Mouse (Mus musculus) thymus, postnatal 25 days (tissue): Measurements from ENCODE around the gene Cacng1.

Experiments used
- DNase-seq: peaks from one replicate; pipeline ENCODE4 v3.0.0; 2022

Gene Cacng1

DNA sequence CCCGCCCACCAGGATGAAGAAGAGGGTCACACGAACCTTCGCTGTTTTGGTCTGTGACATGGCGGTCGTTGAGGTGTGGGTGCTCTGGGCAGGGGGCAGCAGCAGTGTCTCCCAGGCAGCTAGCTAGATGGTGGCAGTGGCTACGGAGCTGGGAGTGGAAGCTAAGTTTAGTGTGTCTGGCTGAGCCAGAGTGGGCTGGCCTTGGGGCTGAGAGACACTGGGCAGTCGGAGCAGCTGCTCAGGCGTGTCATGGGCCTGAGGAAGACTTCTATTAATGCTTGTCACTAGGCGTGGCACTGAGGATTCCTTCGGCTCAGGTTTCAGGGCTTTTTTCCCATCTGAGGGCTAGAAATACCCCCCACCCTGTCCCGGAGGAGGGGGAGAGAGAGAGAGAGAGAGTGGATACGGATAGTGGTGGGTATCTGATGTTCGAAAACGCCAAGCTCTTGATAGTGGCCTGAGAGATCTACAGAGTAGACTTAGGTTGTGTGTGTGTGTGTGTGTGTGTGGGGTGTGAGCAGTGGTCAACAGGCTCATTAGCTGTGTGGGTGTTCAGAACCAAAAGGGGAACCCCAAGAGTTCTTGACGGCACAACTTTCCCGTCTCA, at the start of gene Cacng1:
Gene Cacng1 (minus strand): TSS at position 191 of the 607 bp plus-strand sequence.
- DNase-seq: no peak

DNA sequence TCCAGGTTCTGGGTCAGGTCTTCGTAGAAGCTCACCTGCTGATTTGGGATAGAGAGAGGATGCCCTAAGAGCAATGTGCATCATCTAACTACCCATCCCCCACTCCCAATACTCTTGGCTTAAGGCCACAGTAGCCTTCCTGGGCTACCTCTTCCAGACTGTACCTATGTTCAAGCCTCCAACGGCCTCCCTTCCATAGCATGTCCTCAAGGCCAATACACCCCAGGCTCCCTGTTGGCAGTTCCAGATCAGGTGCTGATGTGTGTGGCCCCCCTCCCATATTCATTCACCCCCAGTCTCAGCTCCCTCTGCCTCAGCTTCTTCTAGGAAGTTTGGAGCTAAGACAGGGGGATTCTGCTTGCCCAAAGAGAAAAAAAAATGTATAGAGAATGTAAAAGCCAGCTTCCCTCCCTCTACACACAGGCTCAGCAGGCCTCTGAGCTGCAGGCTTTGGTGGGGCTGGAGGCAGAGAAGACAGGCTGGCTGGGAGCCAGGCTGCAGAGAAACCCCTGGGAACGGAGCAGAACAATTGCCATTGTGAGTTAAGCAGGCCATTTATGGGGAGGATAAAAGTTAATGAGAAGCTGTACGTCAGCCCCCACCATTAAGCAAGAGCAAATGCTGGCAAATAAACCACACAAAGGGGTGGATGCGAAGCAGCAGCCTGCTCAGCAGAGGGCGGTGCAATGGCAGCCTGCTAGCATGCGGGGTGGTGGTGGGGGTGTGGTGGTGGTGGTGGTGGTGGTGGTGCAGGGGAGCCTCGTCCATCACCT, 46.6 kb upstream of the Cacng1 start:
- DNase-seq: no peak

DNA sequence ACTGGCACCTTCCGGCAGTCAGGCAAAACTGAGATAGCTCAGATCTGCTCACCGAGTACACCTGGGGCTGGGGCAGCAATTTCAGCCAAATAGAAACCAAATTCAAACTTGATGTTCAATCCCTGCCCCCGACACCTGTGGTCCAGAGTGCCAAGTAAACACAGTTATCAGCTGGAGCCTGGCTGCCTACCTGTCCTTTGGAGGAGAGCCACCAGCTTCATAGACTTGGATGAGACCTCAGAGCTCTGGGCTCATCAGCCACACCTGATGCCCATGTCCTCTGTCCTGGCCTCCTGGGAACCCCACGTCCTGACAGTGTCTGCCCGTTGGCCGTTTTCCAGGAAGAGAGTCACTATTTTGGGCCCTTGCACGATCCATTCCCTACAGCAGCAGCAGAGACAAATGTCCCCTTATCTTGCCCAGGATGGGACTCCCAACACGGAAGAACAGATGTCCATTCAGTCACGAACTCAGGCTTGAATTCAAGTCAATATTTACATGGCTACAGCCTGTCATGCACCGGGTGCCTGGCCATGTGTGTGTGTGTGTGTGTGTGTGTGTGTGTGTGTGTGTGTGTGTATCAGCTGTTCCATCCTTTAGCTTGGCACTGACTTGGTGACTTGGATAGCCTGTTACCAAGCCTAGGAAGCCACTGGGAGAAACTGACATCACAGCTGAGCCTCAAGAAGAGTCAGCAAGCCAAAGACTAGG, 45.6 kb upstream of the Cacng1 start:
- no peak for DNase-seq

DNA sequence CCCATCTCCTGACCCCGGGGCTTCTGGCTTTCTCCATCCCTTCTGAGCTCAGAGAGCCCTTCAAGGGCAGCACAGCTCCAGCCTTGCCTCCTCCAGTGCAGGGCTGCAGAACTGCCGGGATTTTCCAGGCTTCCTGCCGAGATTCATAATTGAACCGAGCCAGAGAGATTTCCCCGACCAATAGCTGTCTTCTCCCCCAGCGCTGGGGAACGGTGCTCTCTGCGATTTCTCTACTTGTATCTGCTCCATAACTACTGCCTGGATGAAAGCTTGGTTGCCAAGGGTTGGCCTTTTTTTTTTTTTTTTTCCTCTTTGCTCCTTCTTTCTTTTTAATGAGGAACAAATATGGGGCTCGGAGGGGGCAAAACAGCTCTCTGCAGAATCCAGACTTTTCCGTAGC, 43.7 kb upstream of the Cacng1 start:
- DNase-seq: no peak

DNA sequence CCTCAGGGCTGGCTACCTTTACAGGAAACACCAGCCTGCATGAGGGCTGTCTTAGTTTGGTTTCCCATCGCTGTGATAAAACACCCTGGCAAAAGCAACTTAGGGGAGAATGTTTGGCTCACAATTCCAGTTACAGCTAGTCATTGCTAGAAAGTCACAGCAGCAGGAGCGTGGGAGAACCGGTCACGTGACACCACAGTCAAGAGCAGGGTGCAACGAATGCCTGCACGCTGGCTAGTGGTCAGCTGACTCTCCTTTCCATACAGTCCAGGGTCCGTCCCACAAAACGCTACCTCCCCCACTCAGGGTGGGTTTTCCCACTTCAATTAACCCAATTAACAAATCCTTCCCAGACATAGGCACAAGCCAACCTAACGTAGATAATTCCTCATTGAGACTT, 43.2 kb upstream of the Cacng1 start:
- no peak for DNase-seq

DNA sequence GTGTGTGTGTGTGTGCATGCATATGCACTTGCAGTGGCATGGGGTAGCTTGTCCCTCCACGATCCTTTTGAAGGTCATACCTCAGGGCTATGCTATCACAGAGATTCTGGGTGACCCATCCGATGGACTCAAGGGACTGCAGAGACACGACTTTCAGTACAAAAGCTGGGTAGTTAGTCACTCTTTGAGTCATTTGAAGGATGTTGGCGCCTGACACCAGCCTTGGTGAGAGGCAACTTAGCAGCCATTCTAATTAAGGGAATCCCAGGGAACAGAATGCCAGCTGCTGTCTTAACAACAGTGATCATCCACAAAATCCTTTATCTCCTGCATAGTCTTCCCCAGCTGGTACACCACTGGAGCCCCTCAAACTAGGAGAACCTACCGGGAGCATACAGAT, 32.8 kb upstream of the Cacng1 start:
- no peak for DNase-seq

DNA sequence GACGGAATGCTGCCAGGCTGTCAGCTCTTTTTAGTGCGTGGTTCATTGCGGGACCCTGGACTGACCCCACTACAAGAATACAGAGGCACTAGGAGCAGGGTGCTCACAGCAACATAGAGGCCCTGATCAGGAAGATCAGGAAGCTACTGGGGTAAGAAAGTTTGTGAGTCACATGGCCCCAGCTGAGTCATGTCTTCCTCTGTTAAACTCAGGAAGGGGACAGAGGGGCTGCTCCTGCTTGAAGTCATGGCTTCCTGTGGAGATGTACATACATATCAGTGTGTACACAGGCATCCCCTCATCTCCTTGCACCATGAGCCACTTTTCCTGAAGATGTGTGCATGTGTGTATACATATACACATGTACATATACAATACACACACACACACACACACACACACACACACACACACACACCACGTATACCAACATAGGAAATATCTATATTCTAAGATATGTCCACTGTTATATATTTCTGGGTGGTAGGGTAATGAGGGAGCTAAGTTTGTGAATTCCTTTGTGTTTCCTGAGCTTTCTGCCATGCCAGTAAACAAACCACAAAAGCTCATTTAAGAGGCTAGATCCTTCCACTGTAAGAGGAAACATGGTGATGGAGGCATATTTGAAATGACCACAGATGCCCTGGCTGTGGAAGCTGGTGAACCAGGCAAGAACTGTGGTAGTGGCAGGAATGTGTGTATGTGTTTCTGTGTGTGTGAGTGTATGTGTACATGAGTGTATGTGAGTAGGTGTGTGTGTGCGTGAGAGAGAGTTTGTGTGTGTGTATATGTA, 32.1 kb upstream of the Cacng1 start:
- no peak for DNase-seq

DNA sequence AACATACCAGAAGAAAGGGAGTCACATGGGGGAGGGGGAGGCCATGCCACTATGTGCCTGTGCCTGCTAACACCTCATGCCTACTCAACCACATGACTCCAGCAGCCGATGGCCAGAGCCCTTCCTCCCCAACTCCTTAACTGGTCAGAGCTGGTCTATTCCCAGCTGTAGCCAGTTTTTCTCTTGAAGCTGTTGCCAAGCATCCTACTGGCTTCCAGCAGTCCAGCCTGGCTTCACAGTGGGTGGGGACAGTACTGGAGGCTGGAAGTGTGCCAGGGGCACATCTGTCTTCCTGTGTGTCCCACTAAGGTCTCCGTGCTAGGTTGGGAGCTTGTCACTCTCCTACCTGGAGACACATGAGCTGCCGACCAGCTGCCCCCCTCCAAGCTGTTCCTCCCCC, 26.8 kb upstream of the Cacng1 start:
- no peak for DNase-seq

DNA sequence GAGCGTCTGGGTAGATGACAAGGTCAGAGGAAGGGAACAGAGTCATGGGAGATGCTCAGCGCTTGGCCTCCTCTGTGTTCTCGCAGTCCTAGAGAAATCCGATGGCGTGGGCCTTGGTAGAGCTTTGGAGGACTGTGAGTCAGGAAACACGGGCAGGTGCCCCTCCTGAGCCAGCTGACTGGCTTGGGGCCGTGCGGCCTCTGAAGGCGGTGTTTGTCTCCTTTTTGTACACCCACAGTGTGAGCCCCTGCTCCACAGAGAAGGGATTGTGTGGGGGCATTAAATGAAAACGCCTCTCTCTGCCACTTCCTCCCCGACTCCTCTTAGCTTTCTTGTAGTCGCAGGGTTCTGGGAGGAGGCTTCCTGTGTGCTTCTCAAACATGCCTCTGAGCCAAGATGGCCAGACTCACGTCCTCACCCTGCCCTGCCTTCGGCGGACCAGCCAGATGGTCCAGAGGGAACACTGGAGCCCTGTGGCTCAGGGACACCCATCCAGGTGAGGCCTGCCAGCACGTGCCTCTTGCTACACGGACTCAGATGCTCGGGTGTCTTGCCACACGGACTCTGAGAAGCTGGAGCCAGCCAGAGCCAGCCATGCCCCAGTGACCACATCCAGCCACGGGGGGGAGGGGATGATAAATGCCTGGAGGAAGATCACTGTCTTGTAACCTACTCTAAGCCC, 22.2 kb upstream of the Cacng1 start:
- no peak for DNase-seq

DNA sequence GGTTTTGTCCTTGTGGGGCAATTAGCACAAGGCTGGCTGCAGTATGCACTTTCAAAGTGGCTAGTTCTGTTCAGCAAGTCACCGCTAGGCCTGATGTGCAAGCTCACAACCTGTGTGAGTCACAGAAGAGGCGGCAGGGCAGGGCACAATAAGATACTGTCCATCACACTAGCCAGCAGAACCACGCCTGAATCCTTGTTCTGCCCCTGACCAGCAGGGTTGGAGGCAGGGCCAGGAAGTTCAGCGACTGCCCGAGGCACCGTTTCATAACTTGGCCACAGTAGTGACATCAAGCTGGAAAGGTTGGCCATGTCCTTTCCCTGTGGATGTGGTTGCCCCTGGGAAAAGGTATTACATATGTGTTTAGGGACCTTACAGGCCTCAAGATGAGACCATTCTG, 21.6 kb upstream of the Cacng1 start:
- DNase-seq: no peak

DNA sequence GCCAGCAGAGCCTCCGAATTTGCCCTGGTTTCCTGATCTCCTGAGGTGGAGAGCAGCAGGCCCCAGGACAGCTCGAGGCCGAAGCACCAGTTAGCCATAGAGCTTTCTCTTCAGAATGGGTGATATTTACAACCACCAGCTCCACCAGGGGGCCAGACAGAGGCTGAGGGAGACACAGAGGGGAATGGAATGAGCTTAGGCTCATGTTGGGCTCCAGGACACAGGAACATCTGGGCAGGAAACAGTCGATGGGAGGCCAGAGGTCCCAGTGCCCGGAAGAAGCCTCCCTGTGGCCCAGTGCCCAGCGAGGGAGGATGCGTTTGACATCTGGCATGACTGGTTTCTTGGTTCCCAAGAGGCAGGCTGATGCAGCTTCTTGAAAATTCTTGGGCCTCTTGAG, 17.8 kb upstream of the Cacng1 start:
- no peak for DNase-seq

DNA sequence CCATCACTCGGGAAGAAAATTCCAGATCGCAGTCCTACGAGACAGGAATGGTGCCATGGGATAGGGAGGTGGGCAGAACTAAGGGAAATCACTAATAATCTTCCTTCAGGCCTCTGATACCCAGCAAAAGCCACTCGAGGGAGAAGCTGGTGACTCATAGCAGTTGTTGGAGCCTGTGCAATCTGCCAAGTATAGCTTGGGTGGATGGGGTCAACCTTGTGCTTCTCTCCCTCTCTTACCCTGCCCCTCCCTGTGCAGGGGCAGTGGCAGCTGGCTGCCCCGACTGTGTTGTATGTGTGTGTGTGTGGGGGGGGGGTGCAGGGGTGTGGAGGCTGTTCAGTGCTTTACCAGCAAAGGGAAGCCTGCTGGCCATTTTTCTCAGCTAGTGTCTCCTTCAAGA, 15.2 kb upstream of the Cacng1 start:
- DNase-seq: no peak

DNA sequence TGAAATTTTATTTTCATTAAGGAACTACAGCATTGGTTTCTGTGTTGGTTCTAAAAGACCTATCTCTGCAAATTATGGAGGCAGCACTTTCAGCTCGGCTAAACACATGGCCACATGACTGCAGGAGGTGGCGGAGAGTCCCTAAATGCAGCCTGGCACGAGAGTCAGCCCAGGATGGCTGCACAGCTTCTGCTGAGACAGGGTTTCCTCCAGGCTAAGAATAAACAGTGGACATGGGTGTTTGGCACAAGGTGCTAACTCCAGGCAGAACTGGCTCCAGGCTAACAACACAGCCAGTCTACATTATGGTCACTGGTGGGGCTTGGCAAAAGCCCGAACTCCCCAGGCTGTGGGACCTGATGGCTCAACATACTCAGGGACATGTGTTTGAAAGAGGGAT, 14.6 kb upstream of the Cacng1 start:
- DNase-seq: no peak

DNA sequence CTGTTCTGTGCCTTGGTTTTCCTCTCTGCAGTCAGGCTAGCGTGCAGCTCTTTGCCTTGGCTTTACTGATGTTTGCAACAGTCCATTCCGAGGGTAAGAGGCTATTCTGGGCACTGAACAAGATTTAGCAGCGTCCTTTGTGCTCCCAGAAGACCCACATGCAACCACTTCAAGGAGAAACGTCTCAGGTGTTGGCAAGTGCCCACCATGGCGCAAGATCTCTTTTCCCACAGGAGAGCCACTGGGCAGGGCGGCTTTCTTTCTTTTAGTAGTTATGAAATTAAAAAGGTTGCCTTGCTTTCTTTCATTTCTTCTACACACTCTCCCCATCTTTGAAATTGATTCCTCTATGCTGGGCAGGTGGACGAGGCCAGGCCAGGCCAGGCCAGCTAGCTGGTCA, 12.8 kb upstream of the Cacng1 start:
- DNase-seq: no peak

DNA sequence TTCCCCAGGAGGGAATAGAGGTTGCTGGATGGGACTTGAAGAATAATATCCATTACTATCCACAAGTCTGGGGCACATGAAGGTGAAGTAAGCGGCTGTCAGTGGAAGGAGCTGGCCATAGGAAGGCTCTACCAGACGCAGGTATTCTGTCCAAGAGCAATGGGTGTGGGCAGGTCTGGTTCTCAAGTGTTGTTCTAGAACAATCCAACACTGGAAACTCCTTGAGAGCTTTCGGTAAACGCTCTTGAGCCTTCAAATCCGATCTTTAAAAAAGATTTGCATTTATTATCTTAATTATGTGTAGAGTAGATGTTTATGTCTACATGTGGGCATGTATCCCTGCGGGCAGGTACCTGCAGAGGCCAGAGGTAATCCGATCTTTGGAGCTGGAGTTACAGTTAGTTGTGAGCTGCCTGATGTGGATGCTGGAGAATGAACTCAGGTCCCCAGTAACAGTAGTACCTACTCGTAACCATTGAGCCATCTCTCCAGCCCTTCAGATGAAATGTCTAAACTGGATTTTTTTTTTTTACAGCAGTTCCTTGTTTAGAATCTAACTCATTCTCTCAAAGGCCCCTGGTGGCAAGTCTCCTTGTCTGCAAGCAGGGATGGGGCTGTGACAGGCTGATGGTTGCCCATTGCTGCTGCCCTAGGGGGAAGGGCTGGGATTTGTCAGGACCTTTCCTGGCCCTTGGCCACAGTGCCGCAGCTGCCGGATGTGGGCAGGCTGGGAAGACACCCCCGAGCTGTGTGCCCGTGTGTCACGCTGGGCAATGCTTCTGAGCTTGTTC, 11.9 kb upstream of the Cacng1 start:
- DNase-seq: no peak

DNA sequence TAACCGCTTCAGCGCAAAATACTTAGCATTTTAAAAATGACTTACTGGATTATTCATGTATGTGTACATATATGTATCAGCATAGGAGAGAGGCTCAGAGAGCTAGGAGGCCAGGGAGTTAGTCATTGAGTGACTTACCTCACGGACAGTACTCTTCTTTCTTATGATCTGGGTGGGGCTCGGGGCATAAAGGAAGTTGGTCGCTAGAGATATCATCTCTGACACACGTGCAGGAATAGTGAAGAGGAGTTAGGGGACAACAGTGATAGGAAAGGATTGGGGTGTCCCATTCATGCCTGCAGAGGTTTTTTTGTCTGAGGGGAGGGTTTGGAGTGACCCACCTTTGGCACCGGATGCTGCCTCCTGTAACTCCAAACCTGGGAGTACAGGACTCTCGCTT, 8.3 kb upstream of the Cacng1 start:
- DNase-seq: no peak

DNA sequence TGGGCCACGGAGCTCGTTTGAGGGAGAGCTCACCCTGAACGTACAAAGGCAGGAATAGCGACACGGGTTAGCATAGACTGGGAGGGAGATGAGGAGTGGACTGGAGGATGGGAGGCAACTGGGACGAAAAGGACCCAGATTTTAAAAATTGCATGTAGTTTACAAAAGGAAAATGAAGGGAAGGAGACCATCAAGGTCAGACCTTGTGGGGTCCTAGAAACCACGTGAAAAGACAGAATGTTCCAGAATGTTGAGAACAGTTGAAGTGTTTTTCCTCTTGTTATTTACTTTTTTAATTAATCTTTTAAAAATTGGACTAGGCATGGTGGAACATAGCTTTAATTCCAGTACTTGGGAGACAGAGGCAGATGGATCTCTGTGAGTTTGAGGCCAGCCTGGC, 4.7 kb upstream of the Cacng1 start:
- no peak for DNase-seq

DNA sequence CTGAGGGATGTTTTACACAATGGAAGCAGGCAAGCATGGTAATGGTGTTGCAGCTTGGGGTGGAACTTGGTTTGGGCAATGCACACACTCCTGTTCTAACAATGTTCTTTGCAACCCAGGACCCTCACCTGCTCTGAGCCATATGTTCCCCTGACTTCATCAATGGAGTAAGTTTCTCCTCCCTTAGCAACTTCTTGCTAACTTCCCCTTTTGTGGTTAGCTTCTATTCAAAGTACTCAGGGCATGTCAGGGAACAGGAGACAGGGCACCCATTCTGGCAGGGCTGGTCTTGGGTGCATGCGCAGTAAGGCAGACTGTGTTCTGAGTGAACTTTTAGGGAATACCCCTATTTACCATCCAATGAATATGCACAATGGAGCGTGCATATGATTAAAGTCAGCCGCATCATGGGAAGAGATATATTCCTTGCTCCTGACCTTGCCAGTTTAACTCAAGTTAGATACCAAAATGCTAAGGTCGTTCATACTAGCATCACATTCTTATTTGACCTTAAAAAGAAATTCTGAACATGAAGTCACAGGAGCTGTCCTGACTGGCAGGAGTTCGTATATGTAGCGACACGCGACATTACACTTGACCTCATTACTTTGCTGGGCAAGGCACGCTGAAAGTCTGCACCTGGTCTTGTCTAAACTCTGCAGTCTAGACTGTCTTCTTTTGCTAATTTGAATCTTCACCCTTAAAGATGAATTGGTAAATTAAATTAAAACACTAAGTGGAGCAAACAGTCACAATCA, 4.1 kb upstream of the Cacng1 start:
- DNase-seq: no peak

DNA sequence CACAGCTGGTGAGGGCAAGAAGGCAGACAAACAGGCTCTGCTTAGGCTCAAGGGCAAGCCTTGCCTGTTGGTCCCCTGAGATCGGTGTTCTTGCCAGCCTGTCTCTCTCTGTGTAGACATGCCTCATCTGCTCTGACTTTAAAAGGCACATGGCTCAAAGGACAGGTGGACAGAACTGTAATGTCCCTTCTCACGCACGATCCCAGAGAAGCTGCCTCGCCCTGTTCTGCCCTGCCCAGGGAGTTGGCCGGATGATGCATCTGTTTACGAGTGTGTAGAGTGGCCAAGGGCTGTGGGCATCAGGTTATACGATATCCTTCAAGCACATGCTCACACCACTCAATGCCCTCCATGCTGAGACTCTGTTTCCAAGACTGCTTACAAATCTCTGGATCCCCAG, 2.0 kb downstream of the Cacng1 start:
- DNase-seq: no peak

DNA sequence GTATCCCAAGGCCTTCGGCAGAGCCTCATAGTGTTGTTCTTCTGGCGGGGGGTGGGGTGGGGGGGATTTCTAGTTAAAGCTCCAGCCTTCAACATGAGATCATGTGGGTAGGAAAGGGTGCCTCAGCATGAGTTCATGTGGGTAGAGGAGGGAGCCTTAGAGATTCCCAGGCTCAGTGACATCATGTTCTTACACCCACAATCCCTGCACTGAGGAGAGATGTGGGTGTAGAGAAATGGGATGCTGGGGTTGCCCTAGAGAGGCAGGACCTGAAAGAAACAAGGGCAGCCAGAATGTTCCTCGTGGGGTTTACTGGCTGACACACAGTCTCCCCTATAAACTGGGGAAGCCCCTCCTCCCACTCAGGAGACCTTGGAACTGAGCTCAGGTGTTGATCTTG, 5.9 kb downstream of the Cacng1 start:
- DNase-seq: no peak

DNA sequence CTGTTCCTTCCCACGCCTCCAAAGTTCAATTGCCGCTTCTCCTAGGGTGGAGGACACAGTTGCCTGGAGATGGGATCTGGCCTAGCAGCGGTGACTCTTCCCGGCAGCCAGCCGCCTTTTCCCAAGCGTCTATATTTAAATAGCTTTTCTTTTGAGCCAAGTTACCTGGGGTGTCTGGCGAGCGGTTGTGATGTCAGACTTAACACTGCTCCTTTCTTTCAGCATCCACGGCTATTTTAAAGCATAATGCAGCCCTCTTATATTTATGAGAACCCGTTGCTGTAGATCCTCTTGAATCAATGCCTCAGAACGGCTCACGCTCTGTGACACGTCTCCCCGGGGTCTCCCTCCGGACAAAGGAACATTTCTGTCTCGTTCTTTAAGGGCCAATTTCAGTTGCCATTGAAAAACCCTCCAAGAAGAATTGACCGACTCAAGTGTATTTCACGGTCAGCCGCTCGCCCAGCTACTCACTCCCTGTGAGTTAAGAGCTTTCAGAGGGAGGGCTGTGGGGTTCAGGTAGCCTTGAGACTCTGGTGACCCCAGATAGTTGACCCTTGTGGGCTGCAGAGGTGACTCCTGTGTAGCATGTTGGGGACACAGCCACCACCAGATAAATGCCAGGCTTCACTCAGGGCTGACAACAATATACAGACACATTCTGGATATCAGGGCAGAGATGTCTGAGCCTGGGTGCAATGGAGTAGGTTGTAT, 8.3 kb downstream of the Cacng1 start:
- DNase-seq: no peak
